Mouse (Mus musculus) embryonic fibroblast, embryonic 13.5 days (primary cell): ENCODE measurements around the gene Plekhg2. TPM values are rescaled to one million over a fixed set of nuclear protein-coding genes. Genes with fewer than 3 reads are reported as not detected.

Source experiments
- H3K27ac ChIP-seq: 2 replicates; pipeline ENCODE4 v1.5.1; 2012; ENCODE audit warnings: low read length, control low read depth, inconsistent platforms; ENCODE audit not compliant: insufficient read depth
- H3K4me1 ChIP-seq: 2 replicates; pipeline ENCODE4 v1.6.1; 2011; ENCODE audit warnings: low read length; ENCODE audit not compliant: control insufficient read depth, insufficient read depth
- H3K4me3 ChIP-seq: 2 replicates; pipeline ENCODE4 v1.5.1; 2011; ENCODE audit warnings: mild to moderate bottlenecking, control low read depth, low read length; ENCODE audit not compliant: insufficient read depth
- CTCF ChIP-seq: IDR thresholded peaks from 2 replicates; pipeline ENCODE4 v1.5.1; 2011; ENCODE audit warnings: mild to moderate bottlenecking, control low read depth, low read length, moderate library complexity, borderline replicate concordance; ENCODE audit not compliant: insufficient read depth
- POLR2A ChIP-seq: IDR thresholded peaks from 2 replicates; pipeline ENCODE4 v1.6.1; 2011; ENCODE audit warnings: low read depth, mild to moderate bottlenecking, control low read depth, low read length, moderate library complexity
- polyA plus RNA-seq: library from polyadenylated mRNA; stranded (reverse); fragments of >200 nt; gene quantifications from 2 replicates; pipeline ENCODE4 v1.2.4, GENCODE M21; 2011; ENCODE audit warnings: low read depth; ENCODE audit not compliant: missing spikeins, insufficient read length

Plekhg2 gene
- polyA plus RNA-seq, 1 experiment, result 68.5 TPM

- Histone ChIP-seq H3K4me3 (peak overlapping the region; percentile 97), H3K4me1 (peaks cover 13% of the 10 kb centered on the region; the same call in 1 of the 2 replicates), H3K27ac (no peak overlapping the region)
- TF ChIP-seq CTCF, result no peak
- no peak for TF ChIP-seq POLR2A
Observed at GRCm38 (mm10) chr7:28370051-28370450, 2.3 kb downstream of the Plekhg2 start.

GRCm38 (mm10) chr7:28368276-28368920 lies 4.0 kb downstream of the Plekhg2 start:
- Histone ChIP-seq H3K27ac (no peak overlapping the region), H3K4me1 (peaks cover 13% of the 10 kb centered on the region; the same call in 1 of the 2 replicates), H3K4me3 (no peak overlapping the region)
- TF ChIP-seq CTCF (no peak), POLR2A (no peak)

DNA sequence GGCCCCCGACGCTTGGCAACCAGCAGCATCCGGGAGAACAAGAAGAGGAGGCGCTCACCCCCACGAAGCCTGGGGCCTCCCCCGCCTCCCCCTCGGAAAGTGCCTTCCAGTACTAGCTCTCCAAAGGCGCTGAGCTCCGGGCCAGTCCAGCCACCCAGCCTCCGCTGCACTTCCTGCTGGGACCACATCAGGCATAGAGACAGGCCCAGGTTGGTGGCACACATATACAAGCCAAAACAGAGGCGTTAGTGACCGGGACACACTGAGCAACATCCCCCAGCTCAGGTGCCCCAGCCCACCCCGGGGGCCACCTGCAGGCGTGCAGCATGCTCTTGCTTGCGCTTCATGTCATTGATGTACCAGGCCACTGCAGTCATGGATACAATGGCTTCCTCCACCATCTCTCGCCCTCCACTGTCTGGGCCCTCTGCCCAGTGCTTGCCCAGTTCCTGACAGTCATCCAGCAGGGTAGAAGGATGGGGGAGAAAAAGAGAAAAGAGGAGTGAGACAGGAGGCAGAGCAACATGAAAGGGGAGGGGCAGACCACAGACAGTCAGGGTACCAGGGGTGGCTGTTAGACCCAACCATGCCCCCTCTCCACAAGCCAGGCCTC lies 4.6 kb downstream of the Plekhg2 start:
- TF ChIP-seq POLR2A (no peak), CTCF (no peak)
- H3K27ac ChIP-seq, result no peak overlapping the region
- H3K4me3 ChIP-seq, result no peak overlapping the region
- H3K4me1 ChIP-seq, result peaks cover 13% of the 10 kb centered on the region; the same call in 1 of the 2 replicates

GRCm38 (mm10) chr7:28362441-28363060 lies 9.8 kb downstream of the Plekhg2 start:
- TF ChIP-seq CTCF (no peak), POLR2A (no peak)
- Histone ChIP-seq H3K27ac (no peak overlapping the region), H3K4me1 (peaks cover 15% of the 10 kb centered on the region), H3K4me3 (no peak overlapping the region)

- Histone ChIP-seq H3K4me1 (peaks cover 20% of the 10 kb centered on the region), H3K4me3 (no peak overlapping the region), H3K27ac (no peak overlapping the region)
- TF ChIP-seq POLR2A, result no peak
Observed at GRCm38 (mm10) chr7:28361647-28362341, 10.6 kb downstream of the Plekhg2 start.

- Histone ChIP-seq H3K27ac (no peak overlapping the region), H3K4me1 (peaks cover 24% of the 10 kb centered on the region), H3K4me3 (no peak overlapping the region)
- TF ChIP-seq CTCF, result no peak
- no peak for TF ChIP-seq POLR2A
Observed at GRCm38 (mm10) chr7:28360291-28360690, 12.1 kb downstream of the Plekhg2 start.

GRCm38 (mm10) chr7:28359854-28360253 lies 12.5 kb downstream of the Plekhg2 start:
- no peak for TF ChIP-seq CTCF
- TF ChIP-seq POLR2A, result no peak
- H3K4me1 ChIP-seq, result peaks cover 24% of the 10 kb centered on the region
- H3K4me3 ChIP-seq, result no peak overlapping the region
- H3K27ac ChIP-seq, result no peak overlapping the region

DNA sequence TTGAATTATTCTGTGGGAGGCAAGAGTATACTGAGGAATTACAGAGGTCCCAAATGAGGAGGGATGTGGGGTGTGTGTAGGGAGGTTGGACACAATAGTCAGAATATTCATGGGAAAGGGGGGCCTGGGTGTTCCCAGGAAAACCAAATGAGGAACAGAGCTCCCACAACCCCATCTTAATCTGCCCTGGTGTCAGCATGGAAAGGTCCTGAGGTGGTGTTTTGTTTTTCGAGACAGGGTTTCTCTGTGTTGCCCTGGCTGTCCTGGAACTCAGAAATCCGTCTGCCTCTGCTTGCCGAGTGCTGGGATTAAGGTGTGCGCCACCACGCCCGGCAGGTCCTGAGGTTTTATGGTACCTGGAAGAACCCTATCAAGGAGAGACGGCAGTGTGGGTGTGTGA lies 14.0 kb downstream of the Plekhg2 start:
- TF ChIP-seq POLR2A (no peak), CTCF (no peak)
- Histone ChIP-seq H3K27ac (peak overlapping the region; percentile 88), H3K4me1 (peaks cover 24% of the 10 kb centered on the region), H3K4me3 (no peak overlapping the region)

GRCm38 (mm10) chr7:28357984-28358383 lies 14.4 kb downstream of the Plekhg2 start:
- H3K27ac ChIP-seq, result peak overlapping the region; percentile 88
- H3K4me3 ChIP-seq, result no peak overlapping the region
- H3K4me1 ChIP-seq, result peaks cover 24% of the 10 kb centered on the region
- TF ChIP-seq CTCF, result no peak
- TF ChIP-seq POLR2A, result no peak; the same call in 1 of the 2 replicates
